Mouse (Mus musculus): Measurements from ENCODE around the gene Zfp626. TPM values are rescaled to one million over a fixed set of nuclear protein-coding genes. Genes with fewer than 3 reads are reported as not detected.
"Not testable (repeated sequence)": the region's sequence is repeated elsewhere in the genome, so short reads cannot be mapped to it uniquely, and the experiment has no call there.

The Zfp626 gene
- polyA plus RNA-seq, 1 experiment from 2014 or later: 2.3 TPM

- Histone ChIP-seq H3K27ac (ENCODE audit: low read depth, low read length) (no peak overlapping the region), H3K9me3 (ENCODE audit: control insufficient read depth, low read length) (no peaks in the 10 kb centered on the region), H3K27me3 (replicated peaks; ENCODE audit: control insufficient read depth, insufficient read depth, low read length) (no peaks in the 10 kb centered on the region), H3K4me1 (replicated peaks; ENCODE audit: control insufficient read depth, insufficient read depth, low read length) (no peaks in the 10 kb centered on the region), H3K9ac (ENCODE audit: low read depth, low read length) (no peak overlapping the region), H3K4me3 (ENCODE audit: low read depth, low read length) (no peak overlapping the region), H3K36me3 (ENCODE audit: control insufficient read depth, insufficient read depth, low read length) (no peaks in the 10 kb centered on the region; the same call in 1 of the 2 replicates), H3K4me2 (no peak overlapping the region)
- 83% methylated on average over 6 of the region's 6 CpGs for WGBS
- no peak for DNase-seq (ENCODE audit: low spot score)
- no peak for ATAC-seq (replicated peaks; ENCODE audit: low FRiP score)
Measured at GRCm38 (mm10) chr7:27840104-27840503, 33.1 kb downstream of the Zfp626 start.

- Histone ChIP-seq H3K27me3 (replicated peaks; ENCODE audit: control insufficient read depth, insufficient read depth, low read length) (no peaks in the 10 kb centered on the region), H3K9me3 (ENCODE audit: control insufficient read depth, low read length) (peaks cover 2% of the 10 kb centered on the region; the same call in 1 of the 2 replicates), H3K9ac (ENCODE audit: low read depth, low read length) (no peak within 1 kb of the TSS), H3K4me1 (replicated peaks; ENCODE audit: control insufficient read depth, insufficient read depth, low read length) (peaks cover 7% of the 10 kb centered on the region), H3K4me3 (ENCODE audit: low read depth, low read length) (no peak within 1 kb of the TSS), H3K27ac (ENCODE audit: low read depth, low read length) (no peak within 1 kb of the TSS), H3K36me3 (ENCODE audit: control insufficient read depth, insufficient read depth, low read length) (peaks cover 11% of the 10 kb centered on the region), H3K4me2 (no peak within 1 kb of the TSS)
- no peak for ATAC-seq (replicated peaks; ENCODE audit: low FRiP score)
- WGBS: 93% methylated on average over 1 of the region's 1 CpGs
- DNase-seq (ENCODE audit: low spot score): no peak
Measured at GRCm38 (mm10) chr7:27857227-27857626, 50.2 kb downstream of the Zfp626 start, which contains the start of gene Zfp607a. Gene Zfp607a, plus strand, starts transcription at chr7:27857527.

DNA sequence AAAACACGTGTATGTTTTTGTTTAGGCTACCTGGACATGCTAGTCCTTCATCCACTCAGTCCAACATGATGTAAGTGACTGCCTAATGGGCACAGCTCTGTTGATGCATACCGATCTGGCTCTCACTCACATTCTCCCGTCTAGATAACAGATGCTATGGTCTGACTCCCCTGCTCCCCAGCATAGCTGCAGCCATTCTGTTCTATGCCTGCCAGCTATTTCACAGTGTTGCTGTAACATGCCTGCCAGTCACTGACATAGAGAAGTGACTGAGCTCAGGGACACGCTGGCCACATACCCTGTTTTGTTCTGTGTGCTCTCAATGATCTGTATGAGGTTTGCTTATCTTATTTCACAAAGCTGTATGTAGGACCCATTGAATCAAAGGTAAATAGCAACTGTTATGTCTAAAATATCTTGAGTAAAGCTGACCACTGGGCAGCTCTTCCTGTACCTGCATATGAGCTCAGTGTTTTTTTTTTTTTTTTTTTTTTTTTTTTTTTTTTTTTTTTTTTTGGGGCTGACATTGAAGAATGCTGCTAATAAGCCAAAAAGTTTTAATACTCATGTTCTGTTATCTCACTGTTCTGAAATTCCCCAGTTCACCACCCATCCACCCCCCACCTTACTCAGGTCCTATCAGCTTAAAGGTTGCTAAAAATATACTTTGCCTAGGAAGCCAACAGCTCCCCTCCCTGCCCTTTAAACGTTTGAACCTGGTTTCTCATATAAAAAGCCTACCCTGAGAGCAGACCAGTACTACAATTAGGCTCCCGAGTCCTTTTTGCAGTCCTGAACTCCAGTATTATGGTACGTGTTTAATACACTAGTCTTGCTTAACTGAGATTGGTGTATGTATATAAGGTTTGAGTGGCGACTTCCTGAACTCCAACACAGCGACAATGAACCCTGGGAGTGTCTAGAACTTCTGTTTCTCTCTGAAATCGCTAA is 52.6 kb downstream of the Zfp626 start:
- Histone ChIP-seq H3K9ac (ENCODE audit: low read depth, low read length) (peak overlapping the region; percentile 74), H3K27ac (ENCODE audit: low read depth, low read length) (peak overlapping the region; percentile 55), H3K4me2 (peak overlapping the region; percentile 92), H3K4me3 (ENCODE audit: low read depth, low read length) (peak overlapping the region; percentile 55), H3K27me3 (replicated peaks; ENCODE audit: control insufficient read depth, insufficient read depth, low read length) (no peaks in the 10 kb centered on the region), H3K9me3 (ENCODE audit: control insufficient read depth, low read length) (no peaks in the 10 kb centered on the region), H3K4me1 (replicated peaks; ENCODE audit: control insufficient read depth, insufficient read depth, low read length) (peaks cover 7% of the 10 kb centered on the region), H3K36me3 (ENCODE audit: control insufficient read depth, insufficient read depth, low read length) (peaks cover 4% of the 10 kb centered on the region; the same call in 1 of the 2 replicates)
- ATAC-seq (replicated peaks; ENCODE audit: low FRiP score): peak; percentile 42
- DNase-seq (ENCODE audit: low spot score): peak; percentile 38
- 21% methylated on average over 10 of the region's 10 CpGs for WGBS

DNA sequence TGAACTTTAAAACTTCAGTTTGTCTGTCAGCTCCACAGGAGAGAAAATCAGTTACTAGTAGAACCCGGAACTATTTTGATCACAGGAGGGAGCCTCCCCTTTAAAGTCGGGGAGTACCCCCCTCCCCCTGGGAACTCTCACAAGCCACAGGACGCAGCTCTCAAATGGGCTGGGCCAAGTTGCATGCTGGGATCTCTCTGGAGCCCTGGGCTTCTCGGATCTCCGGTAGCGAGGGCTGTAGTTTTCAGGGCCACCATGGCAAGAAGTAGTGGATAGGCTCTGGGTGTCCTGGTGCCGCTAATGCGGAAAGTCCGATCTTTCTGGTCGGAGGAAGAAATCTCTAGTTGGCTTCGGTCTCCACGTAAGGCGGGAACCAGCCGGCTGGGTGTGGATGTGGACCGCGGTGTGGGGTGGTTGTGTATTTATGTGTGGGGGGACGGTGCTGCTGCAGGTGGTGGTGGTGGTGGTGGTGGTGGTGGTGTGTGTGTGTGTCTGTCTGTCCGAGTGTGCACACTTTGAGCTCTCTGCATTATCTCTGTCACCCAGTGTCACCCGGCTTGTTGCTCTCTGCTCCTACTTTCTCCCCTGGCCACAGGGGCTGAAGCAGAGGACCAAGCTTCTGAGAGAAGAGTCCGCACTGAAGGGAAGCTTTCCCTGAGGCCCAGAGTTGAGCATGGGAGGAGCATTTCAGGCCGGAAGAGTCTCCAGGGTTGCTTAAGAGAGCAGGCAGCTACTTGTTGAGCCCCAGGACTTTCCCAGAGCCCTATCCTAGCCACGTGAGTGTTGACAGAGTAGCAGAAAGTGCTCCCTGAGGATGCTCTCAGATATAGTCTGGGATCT is 53.6 kb downstream of the Zfp626 start:
- Histone ChIP-seq H3K36me3 (ENCODE audit: control insufficient read depth, insufficient read depth, low read length) (peaks cover 4% of the 10 kb centered on the region; the same call in 1 of the 2 replicates), H3K27me3 (replicated peaks; ENCODE audit: control insufficient read depth, insufficient read depth, low read length) (no peaks in the 10 kb centered on the region), H3K4me2 (peak overlapping the region; percentile 92), H3K27ac (ENCODE audit: low read depth, low read length) (peak overlapping the region; percentile 55), H3K9me3 (ENCODE audit: control insufficient read depth, low read length) (no peaks in the 10 kb centered on the region), H3K4me3 (ENCODE audit: low read depth, low read length) (peak overlapping the region; percentile 55), H3K9ac (ENCODE audit: low read depth, low read length) (peak overlapping the region; percentile 74), H3K4me1 (replicated peaks; ENCODE audit: control insufficient read depth, insufficient read depth, low read length) (peaks cover 7% of the 10 kb centered on the region)
- ATAC-seq (replicated peaks; ENCODE audit: low FRiP score) (peak; percentile 91), DNase-seq (ENCODE audit: low spot score) (peak; percentile 77)
- WGBS: under 1% methylated on average over 22 of the region's 22 CpGs

DNA sequence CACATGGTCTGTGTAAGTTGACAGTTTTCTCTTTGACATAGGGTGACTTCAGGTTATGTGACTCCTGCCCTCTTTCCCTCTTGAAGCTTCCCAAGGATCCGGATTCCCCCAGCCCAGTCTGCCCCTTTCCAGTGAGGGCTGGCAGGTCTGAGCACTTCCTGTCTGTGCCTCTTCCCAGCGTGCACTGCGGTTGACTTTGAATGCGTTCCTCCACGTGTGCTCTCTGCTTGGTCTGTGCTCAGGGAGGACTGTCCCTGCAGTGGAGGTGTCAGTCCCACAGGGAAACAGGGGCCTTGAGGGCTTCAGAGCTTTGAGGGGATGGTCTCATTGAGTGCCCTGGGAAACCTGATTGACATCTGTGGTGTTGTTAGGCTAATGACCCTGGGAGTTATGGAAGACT is 55.6 kb downstream of the Zfp626 start:
- DNase-seq (ENCODE audit: low spot score); H3K9me3 ChIP-seq (ENCODE audit: control insufficient read depth, low read length); H3K36me3 ChIP-seq (ENCODE audit: control insufficient read depth, insufficient read depth, low read length); H3K4me2 ChIP-seq; H3K4me3 ChIP-seq (ENCODE audit: low read depth, low read length); H3K9ac ChIP-seq (ENCODE audit: low read depth, low read length); H3K27ac ChIP-seq (ENCODE audit: low read depth, low read length); H3K4me1 ChIP-seq (replicated peaks; ENCODE audit: control insufficient read depth, insufficient read depth, low read length); ATAC-seq (replicated peaks; ENCODE audit: low FRiP score); H3K27me3 ChIP-seq (replicated peaks; ENCODE audit: control insufficient read depth, insufficient read depth, low read length): not testable (repeated sequence)
- WGBS: 74% methylated on average over 5 of the region's 5 CpGs

Other genes with a start within 250 kb of the Zfp626 start
- 68.4 and 70.1 TPM in 2 replicates for gene Akt2, start 215.6 kb upstream of the Zfp626 start, polyA plus RNA-seq (2014; fragmentation: Nextera tagmentation; extraction: Ambion mirVana)
- not detected in 2 replicates for gene Ttc9b, start 153.3 kb upstream of the Zfp626 start, polyA plus RNA-seq (2014; fragmentation: Nextera tagmentation; extraction: Ambion mirVana)
- gene Map3k10, start 132.6 kb upstream of the Zfp626 start, polyA plus RNA-seq (2014; fragmentation: Nextera tagmentation; extraction: Ambion mirVana): 4.8 and 5.6 TPM in 2 replicates
- 1.6 and 3.0 TPM in 2 replicates for gene Zfp607b, start 117.9 kb upstream of the Zfp626 start, polyA plus RNA-seq (2014; fragmentation: Nextera tagmentation; extraction: Ambion mirVana)
- 15.8 and 17.5 TPM in 2 replicates for gene Zfp60, start 75.8 kb upstream of the Zfp626 start, polyA plus RNA-seq (2014; fragmentation: Nextera tagmentation; extraction: Ambion mirVana)
- 4.6 and 5.7 TPM in 2 replicates for gene Zfp59, start 31.4 kb downstream of the Zfp626 start, polyA plus RNA-seq (2014; fragmentation: Nextera tagmentation; extraction: Ambion mirVana)
- gene Zfp607a, start 50.3 kb downstream of the Zfp626 start, polyA plus RNA-seq (2014; fragmentation: Nextera tagmentation; extraction: Ambion mirVana): 3.6 and 3.8 TPM in 2 replicates
- 3.5 and 4.4 TPM in 2 replicates for gene Zfp974, start 122.3 kb downstream of the Zfp626 start, polyA plus RNA-seq (2014; fragmentation: Nextera tagmentation; extraction: Ambion mirVana)
- 14.1 and 15.4 TPM in 2 replicates for gene Zfp780b, start 172.0 kb downstream of the Zfp626 start, polyA plus RNA-seq (2014; fragmentation: Nextera tagmentation; extraction: Ambion mirVana)
- gene Zfp850, start 206.9 kb downstream of the Zfp626 start, polyA plus RNA-seq (2014; fragmentation: Nextera tagmentation; extraction: Ambion mirVana): 6.2 and 6.6 TPM in 2 replicates
- 291 and 316 TPM in 2 replicates for gene Psmc4, start 242.9 kb downstream of the Zfp626 start, polyA plus RNA-seq (2014; fragmentation: Nextera tagmentation; extraction: Ambion mirVana)

Data from liver, embryonic 11.5 days (tissue).